Comparison of ENCODE assay signal across 12 mouse cellular contexts in the genomic region with DNA sequence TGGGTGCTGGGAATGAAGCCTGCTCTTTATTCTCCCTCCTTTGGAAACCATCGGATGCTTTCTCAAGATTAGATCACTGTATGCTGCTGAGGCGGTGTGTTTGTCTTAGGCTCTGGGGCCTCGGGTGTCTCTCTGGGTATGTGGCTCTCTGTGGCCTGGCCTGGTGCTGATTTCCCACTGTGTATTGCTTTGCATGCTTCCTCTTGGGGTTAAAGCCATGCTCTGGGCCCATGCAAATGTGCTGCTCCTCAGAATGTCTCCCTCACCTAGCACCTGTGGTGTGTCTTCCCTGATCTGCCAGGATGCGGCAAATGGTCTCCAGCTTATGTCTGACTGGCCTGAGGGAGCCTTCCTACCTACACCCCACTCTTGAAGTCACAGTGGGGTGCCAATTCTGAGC. TPM values are rescaled to one million over a fixed set of nuclear protein-coding genes. Genes with fewer than 3 reads are reported as not detected.
"Had no signal": no experiment of that assay in that cellular context is flagged by ENCODE, and none has a peak within 500 bp of the region (broad histone marks: within the 10 kb centered on the region; RNA-seq: fewer than 3 reads in every experiment).

No protein-coding gene starts in this region.

- DNase-seq: kidney, postnatal 36 days; layer of hippocampus, adult 9-11 months; layer of hippocampus, postnatal 36 days; liver; liver, embryonic 13.5 days; liver, postnatal 0 days; right cerebral cortex, postnatal 14 days; thymus, postnatal 36 days had no signal

- H3K27ac ChIP-seq: limb, embryonic 12.5 days; liver, embryonic 13.5 days; lung, embryonic 15.5 days; midbrain, embryonic 12.5 days had no signal

- H3K4me3 ChIP-seq: limb, embryonic 12.5 days; liver, embryonic 13.5 days; lung, embryonic 15.5 days; midbrain, embryonic 12.5 days had no signal

- H3K9ac ChIP-seq: limb, embryonic 12.5 days; liver, embryonic 13.5 days; liver, postnatal 0 days; lung, embryonic 15.5 days; midbrain, embryonic 12.5 days had no signal

- H3K36me3 ChIP-seq: limb, embryonic 12.5 days; liver, embryonic 13.5 days; lung, embryonic 15.5 days; midbrain, embryonic 12.5 days had no signal

- H3K4me1 ChIP-seq: limb, embryonic 12.5 days; liver, embryonic 13.5 days had no signal

- H3K27me3 ChIP-seq: limb, embryonic 12.5 days; liver, embryonic 13.5 days; lung, embryonic 15.5 days; midbrain, embryonic 12.5 days had no signal

- H3K9me3 ChIP-seq: limb, embryonic 12.5 days; liver, embryonic 13.5 days; lung, embryonic 15.5 days; midbrain, embryonic 12.5 days had no signal

RNA-seq across cellular contexts. Expression of gene Dysf, which starts 41.8 kb away (rescaled TPM):
- total RNA-seq: megakaryocyte-erythroid progenitor cell, adult 5-6 weeks had no signal
